Mouse (Mus musculus): ENCODE data around the gene Zranb3. TPM values are rescaled to one million over a fixed set of nuclear protein-coding genes. Genes with fewer than 3 reads are reported as not detected.
"Not testable (repeated sequence)": the region's sequence is repeated elsewhere in the genome, so short reads cannot be mapped to it uniquely, and the experiment has no call there.

The Zranb3 gene
- polyA plus RNA-seq, 1 experiment: 0.56 TPM

DNA sequence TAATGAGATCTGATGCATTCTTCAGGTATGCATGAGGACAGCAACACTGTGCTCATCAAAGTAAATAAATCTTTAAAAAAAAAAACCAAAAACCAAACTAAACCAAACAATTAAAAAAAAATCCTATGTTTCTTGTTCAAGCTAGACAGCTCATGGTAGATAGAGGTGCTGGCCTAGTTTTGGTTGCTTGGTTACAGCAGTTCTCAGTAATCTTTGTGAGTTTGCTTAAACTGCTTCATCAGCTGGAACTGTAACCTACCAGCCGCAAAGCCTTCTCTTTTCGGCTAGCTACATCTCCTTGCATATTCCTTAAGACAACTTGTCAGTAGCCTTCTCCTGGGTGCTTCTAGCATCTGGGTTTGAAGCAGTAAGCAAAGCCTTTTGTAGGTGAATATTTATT is 93.1 kb downstream of the Zranb3 start:
- Histone ChIP-seq H3K27me3 (ENCODE audit: control insufficient read depth, insufficient read depth, low read length) (no peaks in the 10 kb centered on the region), H3K36me3 (ENCODE audit: control insufficient read depth, insufficient read depth, low read length) (no peaks in the 10 kb centered on the region), H3K27ac (ENCODE audit: insufficient read depth, low read depth, low read length) (no peak overlapping the region), H3K4me1 (ENCODE audit: control insufficient read depth, insufficient read depth, insufficient read length, low read length) (no peaks in the 10 kb centered on the region), H3K4me3 (ENCODE audit: low read depth, low read length) (no peak overlapping the region)
- TF ChIP-seq CTCF (IDR thresholded peaks at IDR 0.05; ENCODE audit: extremely low read depth, insufficient read length, insufficient replicate concordance, low read depth, low read length): no peak
- TF ChIP-seq POLR2A (IDR thresholded peaks at IDR 0.05; ENCODE audit: low read depth, low read length): no peak
- 90% methylated on average over 2 of the region's 2 CpGs for WGBS

DNA sequence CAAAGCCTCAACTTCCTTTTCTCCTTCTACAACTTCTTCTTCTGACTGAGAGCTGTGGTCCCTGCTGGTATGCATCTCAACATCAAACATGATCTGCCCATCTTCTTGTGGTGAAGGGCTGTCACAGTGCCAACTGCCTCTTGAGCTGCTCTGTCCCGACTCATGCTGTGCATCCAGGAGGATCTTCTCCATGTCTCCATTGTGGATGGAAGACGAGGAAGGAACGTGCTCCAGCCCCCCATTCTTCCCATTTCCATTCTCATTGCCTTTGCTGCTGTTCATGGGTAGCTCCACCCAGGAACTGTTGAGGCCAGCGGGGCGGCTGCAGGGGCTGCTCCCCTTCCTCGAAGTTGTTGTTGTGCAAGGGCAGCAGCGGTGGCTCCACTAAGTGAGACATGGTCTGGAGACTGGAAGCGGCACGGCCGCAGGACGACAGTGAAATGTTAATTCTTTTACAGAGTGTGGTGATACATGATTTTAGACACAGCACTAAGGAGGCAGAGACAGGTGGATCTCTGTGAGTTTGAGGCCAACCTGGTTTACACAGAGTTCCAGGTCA is 96.7 kb downstream of the Zranb3 start:
- 86% methylated on average over 11 of the region's 11 CpGs for WGBS

DNA sequence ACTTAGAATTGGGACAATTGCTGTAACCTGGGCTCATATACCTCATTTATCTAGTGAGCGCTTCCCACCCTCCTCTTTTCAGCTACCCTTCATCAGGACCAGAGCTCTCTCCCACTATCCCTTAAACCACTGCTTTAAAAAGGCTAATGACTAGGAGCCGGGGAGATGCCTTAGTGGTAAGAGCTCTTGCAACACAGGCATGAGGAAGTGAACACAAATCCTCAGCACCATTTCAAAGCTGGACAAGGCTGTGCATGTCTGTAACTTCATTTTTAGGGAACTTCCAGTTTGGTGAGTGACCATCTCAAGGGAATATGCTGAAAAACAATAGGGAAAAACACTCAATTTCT is 98.5 kb downstream of the Zranb3 start:
- Histone ChIP-seq H3K27me3 (ENCODE audit: control insufficient read depth, insufficient read depth, low read length) (no peaks in the 10 kb centered on the region), H3K4me1 (ENCODE audit: control insufficient read depth, insufficient read depth, insufficient read length, low read length) (no peaks in the 10 kb centered on the region), H3K27ac (ENCODE audit: insufficient read depth, low read depth, low read length) (no peak overlapping the region), H3K4me3 (ENCODE audit: low read depth, low read length) (no peak overlapping the region), H3K36me3 (ENCODE audit: control insufficient read depth, insufficient read depth, low read length) (no peaks in the 10 kb centered on the region)
- WGBS: 80% methylated on average over 2 of the region's 2 CpGs
- no peak for TF ChIP-seq CTCF (IDR thresholded peaks at IDR 0.05; ENCODE audit: extremely low read depth, insufficient read length, insufficient replicate concordance, low read depth, low read length)
- no peak for TF ChIP-seq POLR2A (IDR thresholded peaks at IDR 0.05; ENCODE audit: low read depth, low read length)

More for the DNA sequence above, 96.7 kb downstream of the Zranb3 start:
- H3K4me3 ChIP-seq (ENCODE audit: low read depth, low read length); H3K4me1 ChIP-seq (ENCODE audit: control insufficient read depth, insufficient read depth, insufficient read length, low read length); H3K27me3 ChIP-seq (ENCODE audit: control insufficient read depth, insufficient read depth, low read length); H3K36me3 ChIP-seq (ENCODE audit: control insufficient read depth, insufficient read depth, low read length); H3K27ac ChIP-seq (ENCODE audit: insufficient read depth, low read depth, low read length): not testable (repeated sequence)

DNA sequence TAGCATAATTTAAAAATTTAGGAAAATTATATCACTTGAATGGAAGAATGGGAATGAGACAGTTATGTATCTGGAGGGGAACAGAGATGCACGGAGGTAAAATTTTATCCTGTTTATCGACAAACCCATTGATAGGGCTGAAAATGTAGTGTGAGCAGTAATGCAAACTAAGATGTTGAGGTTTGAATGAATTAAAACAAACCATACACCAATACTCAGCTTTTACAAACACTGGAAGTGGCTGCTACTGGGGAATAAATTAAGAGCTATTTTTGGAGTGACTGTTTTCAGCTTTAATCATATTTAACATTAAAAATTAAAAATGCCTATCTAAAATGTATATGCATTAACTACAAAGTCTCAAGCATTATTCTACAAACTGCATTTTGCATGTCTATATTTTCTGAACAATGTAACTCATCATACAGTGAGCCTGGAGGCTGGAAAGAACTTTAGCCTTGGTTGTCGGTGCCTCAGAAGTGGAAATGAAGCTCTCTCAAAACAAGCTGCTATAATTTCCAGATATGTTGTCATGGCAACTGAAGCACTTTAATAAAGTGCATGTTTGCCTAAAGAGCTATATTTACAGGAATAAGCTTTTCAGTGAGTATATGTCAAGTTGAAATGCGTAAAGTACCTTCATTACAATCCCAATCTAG is 99.0 kb downstream of the Zranb3 start:
- H3K27ac ChIP-seq (ENCODE audit: insufficient read depth, low read depth, low read length): no peak overlapping the region
- no peaks in the 10 kb centered on the region for H3K27me3 ChIP-seq (ENCODE audit: control insufficient read depth, insufficient read depth, low read length)
- H3K4me1 ChIP-seq (ENCODE audit: control insufficient read depth, insufficient read depth, insufficient read length, low read length): no peaks in the 10 kb centered on the region
- no peaks in the 10 kb centered on the region for H3K36me3 ChIP-seq (ENCODE audit: control insufficient read depth, insufficient read depth, low read length)
- WGBS: 92% methylated on average over 4 of the region's 4 CpGs
- no peak for TF ChIP-seq CTCF (IDR thresholded peaks at IDR 0.05; ENCODE audit: extremely low read depth, insufficient read length, insufficient replicate concordance, low read depth, low read length)
- no peak for TF ChIP-seq POLR2A (IDR thresholded peaks at IDR 0.05; ENCODE audit: low read depth, low read length)
- no peak overlapping the region for H3K4me3 ChIP-seq (ENCODE audit: low read depth, low read length)

DNA sequence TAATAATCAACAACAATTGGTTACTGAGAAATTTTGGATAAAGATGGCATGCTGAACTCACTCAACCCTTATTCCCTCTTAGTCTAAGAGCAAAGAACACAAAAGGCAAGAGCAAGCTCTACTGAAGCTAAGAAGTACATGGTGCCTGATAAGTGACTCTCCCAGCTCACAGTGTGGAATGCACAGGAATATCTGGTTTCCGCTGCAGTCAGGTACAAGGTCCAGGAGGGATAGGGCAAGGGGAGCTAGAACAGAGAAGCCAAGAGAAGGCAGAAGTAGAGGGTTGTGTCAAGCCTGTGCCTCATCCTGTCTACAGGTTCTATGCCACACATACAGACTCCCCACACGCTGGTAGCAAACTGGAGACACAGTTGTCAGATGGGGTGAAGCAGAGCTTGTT is 100.7 kb downstream of the Zranb3 start:
- no peak overlapping the region for H3K4me3 ChIP-seq (ENCODE audit: low read depth, low read length)
- 82% methylated on average over 2 of the region's 2 CpGs for WGBS
- no peaks in the 10 kb centered on the region for H3K36me3 ChIP-seq (ENCODE audit: control insufficient read depth, insufficient read depth, low read length)
- H3K4me1 ChIP-seq (ENCODE audit: control insufficient read depth, insufficient read depth, insufficient read length, low read length): no peaks in the 10 kb centered on the region
- no peaks in the 10 kb centered on the region for H3K27me3 ChIP-seq (ENCODE audit: control insufficient read depth, insufficient read depth, low read length)
- TF ChIP-seq CTCF (IDR thresholded peaks at IDR 0.05; ENCODE audit: extremely low read depth, insufficient read length, insufficient replicate concordance, low read depth, low read length) (no peak), POLR2A (IDR thresholded peaks at IDR 0.05; ENCODE audit: low read depth, low read length) (no peak)
- H3K27ac ChIP-seq (ENCODE audit: insufficient read depth, low read depth, low read length): no peak overlapping the region

DNA sequence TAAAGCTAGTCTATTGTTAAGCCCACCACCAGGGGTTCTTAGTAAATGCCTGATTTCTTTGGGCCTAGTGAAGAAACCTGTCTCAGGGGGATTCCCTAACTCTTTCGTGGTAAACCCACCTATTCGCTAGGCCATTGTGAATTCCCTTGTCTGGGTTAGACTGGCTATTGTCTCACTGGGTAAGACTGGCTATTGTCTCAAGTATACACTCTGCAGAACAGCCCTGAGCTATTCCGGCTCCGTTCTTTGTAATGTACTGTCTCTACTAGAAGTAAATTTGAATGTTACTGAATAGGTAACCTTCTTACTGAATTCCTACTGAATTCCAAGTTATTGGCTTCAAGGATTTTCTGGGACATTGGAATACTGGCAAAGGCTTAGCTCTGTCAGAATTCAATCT is 101.9 kb downstream of the Zranb3 start:
- not testable (repeated sequence) for H3K27me3 ChIP-seq (ENCODE audit: control insufficient read depth, insufficient read depth, low read length); H3K4me3 ChIP-seq (ENCODE audit: low read depth, low read length); H3K4me1 ChIP-seq (ENCODE audit: control insufficient read depth, insufficient read depth, insufficient read length, low read length); H3K27ac ChIP-seq (ENCODE audit: insufficient read depth, low read depth, low read length); H3K36me3 ChIP-seq (ENCODE audit: control insufficient read depth, insufficient read depth, low read length)
- WGBS: 96% methylated on average over 4 of the region's 4 CpGs

DNA sequence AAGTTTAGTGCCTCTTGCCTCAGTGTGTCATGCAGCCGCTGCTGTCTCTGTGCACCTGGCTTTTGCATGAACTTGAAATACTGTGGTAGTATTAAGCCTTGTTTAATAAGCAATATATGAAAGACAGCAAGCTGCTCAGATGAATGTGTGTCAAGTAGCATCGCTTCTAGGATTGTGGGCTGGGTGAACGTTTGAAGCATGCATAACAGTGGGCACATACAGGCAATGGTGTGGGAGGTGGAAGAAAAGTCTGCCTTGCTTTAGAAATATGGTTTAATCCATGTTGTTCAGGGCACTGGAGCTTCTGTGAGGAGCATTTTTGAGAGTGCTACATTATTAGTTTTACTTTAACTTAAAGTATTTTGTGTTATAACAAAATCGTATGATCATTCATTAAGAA is 109.0 kb downstream of the Zranb3 start:
- Histone ChIP-seq H3K27me3 (ENCODE audit: control insufficient read depth, insufficient read depth, low read length) (no peaks in the 10 kb centered on the region), H3K36me3 (ENCODE audit: control insufficient read depth, insufficient read depth, low read length) (no peaks in the 10 kb centered on the region), H3K4me1 (ENCODE audit: control insufficient read depth, insufficient read depth, insufficient read length, low read length) (peaks cover 7% of the 10 kb centered on the region; the same call in 1 of the 2 replicates), H3K27ac (ENCODE audit: insufficient read depth, low read depth, low read length) (no peak overlapping the region), H3K4me3 (ENCODE audit: low read depth, low read length) (no peak overlapping the region)
- WGBS: 94% methylated on average over 4 of the region's 4 CpGs
- TF ChIP-seq CTCF (IDR thresholded peaks at IDR 0.05; ENCODE audit: extremely low read depth, insufficient read length, insufficient replicate concordance, low read depth, low read length): no peak
- TF ChIP-seq POLR2A (IDR thresholded peaks at IDR 0.05; ENCODE audit: low read depth, low read length): no peak
